Mouse (Mus musculus) neural tube, embryonic 14.5 days (tissue): ENCODE measurements around the gene Wdr48. TPM values are rescaled to one million over a fixed set of nuclear protein-coding genes. Genes with fewer than 3 reads are reported as not detected.

Experiments used
- ATAC-seq: fragments of 200-750 bp; cut with Nextera tagmentation; 2 replicates; pipeline ENCODE4 v1.8.0; 2017; ENCODE audit warnings: low read depth, mild to moderate bottlenecking, moderate TSS enrichment, moderate library complexity
- H3K27ac ChIP-seq: fragments of 300-500 bp; sonication (generic); 2 replicates; pipeline ENCODE4 v1.5.1; 2014; ENCODE audit warnings: low read depth, mild to moderate bottlenecking, control low read depth, low read length, moderate library complexity, mixed read lengths
- H3K27me3 ChIP-seq: fragments of 300-500 bp; sonication (generic); 2 replicates; pipeline ENCODE4 v1.6.1; 2014; ENCODE audit warnings: low read length; ENCODE audit not compliant: control insufficient read depth, insufficient read depth
- H3K36me3 ChIP-seq: fragments of 300-500 bp; sonication (generic); 2 replicates; pipeline ENCODE4 v1.6.1; 2014; ENCODE audit warnings: low read length, mixed read lengths; ENCODE audit not compliant: control insufficient read depth, insufficient read depth
- H3K4me1 ChIP-seq: fragments of 300-500 bp; sonication (generic); 2 replicates; pipeline ENCODE4 v1.6.1; 2014; ENCODE audit warnings: low read length; ENCODE audit not compliant: control insufficient read depth, insufficient read depth
- H3K4me2 ChIP-seq: fragments of 300-500 bp; sonication (generic); 2 replicates; pipeline ENCODE4 v1.6.1; 2014; ENCODE audit warnings: mild to moderate bottlenecking, low read depth, low read length, control low read depth
- H3K4me3 ChIP-seq: fragments of 300-500 bp; sonication (generic); 2 replicates; pipeline ENCODE4 v1.5.1; 2014; ENCODE audit warnings: low read depth, low read length, control low read depth, mixed read lengths
- H3K9ac ChIP-seq: fragments of 300-500 bp; sonication (generic); replicated peaks from 2 replicates; pipeline ENCODE4 v1.6.1; 2014; ENCODE audit warnings: low read depth, mild to moderate bottlenecking, control low read depth, low read length, mixed read lengths
- H3K9me3 ChIP-seq: fragments of 300-500 bp; sonication (generic); 2 replicates; pipeline ENCODE4 v1.6.1; 2016; ENCODE audit warnings: low read length; ENCODE audit not compliant: control insufficient read depth
- WGBS: fragments of 180-500 bp; shearing (Covaris S2); extraction: QIAGEN DNeasy Blood & Tissue Kit; methylation state at CpG from one replicate; pipeline ENCODE4 v1.1.7; 2014; 5-methylcytosine and 5-hydroxymethylcytosine counted together
- polyA plus RNA-seq: library from polyadenylated mRNA; unstranded; fragments of >200 nt; fragmentation: Nextera tagmentation; extraction: Ambion mirVana; gene quantifications from 2 replicates; pipeline ENCODE4 v1.2.1, GENCODE M21; 2014

Wdr48 gene
- polyA plus RNA-seq: 55.6 and 68.5 TPM in 2 replicates

GRCm38 (mm10) chr9:119894339-119895009 lies at the start of gene Wdr48:
TSS of gene Wdr48 (plus strand) at chr9:119894878.
- WGBS: 5% methylated on average over 34 of the region's 34 CpGs
- H3K9me3 ChIP-seq: no peaks in the 10 kb centered on the region
- H3K4me3 ChIP-seq: peak within 1 kb of the TSS; percentile 95
- peak within 1 kb of the TSS; percentile 86 for H3K9ac ChIP-seq
- peaks cover 6% of the 10 kb centered on the region for H3K4me1 ChIP-seq
- peak within 1 kb of the TSS; percentile 81 for H3K27ac ChIP-seq
- peak within 1 kb of the TSS; percentile 84 for H3K4me2 ChIP-seq
- H3K27me3 ChIP-seq: peaks cover 3% of the 10 kb centered on the region
- no peaks in the 10 kb centered on the region for H3K36me3 ChIP-seq
- peak; percentile 99 for ATAC-seq

GRCm38 (mm10) chr9:119847187-119847586 lies 47.5 kb upstream of the Wdr48 start:
- H3K36me3 ChIP-seq: no peaks in the 10 kb centered on the region
- H3K4me3 ChIP-seq: no peak overlapping the region
- H3K9me3 ChIP-seq: no peaks in the 10 kb centered on the region
- H3K4me1 ChIP-seq: no peaks in the 10 kb centered on the region
- no peak overlapping the region for H3K9ac ChIP-seq
- WGBS: 73% methylated on average over 6 of the region's 6 CpGs
- no peak for ATAC-seq
- H3K27ac ChIP-seq: no peak overlapping the region
- no peak overlapping the region for H3K4me2 ChIP-seq
- no peaks in the 10 kb centered on the region for H3K27me3 ChIP-seq

- ATAC-seq: no peak
- Histone ChIP-seq H3K9me3 (no peaks in the 10 kb centered on the region), H3K4me1 (no peaks in the 10 kb centered on the region), H3K36me3 (no peaks in the 10 kb centered on the region), H3K27me3 (no peaks in the 10 kb centered on the region), H3K4me3 (no peak overlapping the region), H3K9ac (no peak overlapping the region), H3K4me2 (no peak overlapping the region), H3K27ac (peak overlapping the region; percentile 16; the same call in 1 of the 2 replicates)
- WGBS: 35% methylated on average over 7 of the region's 7 CpGs
Measured at GRCm38 (mm10) chr9:119848671-119849070, 46.0 kb upstream of the Wdr48 start.

- Histone ChIP-seq H3K4me3 (no peak overlapping the region), H3K4me2 (no peak overlapping the region), H3K9ac (no peak overlapping the region), H3K4me1 (no peaks in the 10 kb centered on the region), H3K36me3 (no peaks in the 10 kb centered on the region), H3K9me3 (no peaks in the 10 kb centered on the region), H3K27ac (peak overlapping the region; percentile 16; the same call in 1 of the 2 replicates), H3K27me3 (no peaks in the 10 kb centered on the region)
- no peak for ATAC-seq
- WGBS: 16% methylated on average over 8 of the region's 8 CpGs
Measured at GRCm38 (mm10) chr9:119849214-119849613, 45.5 kb upstream of the Wdr48 start.

GRCm38 (mm10) chr9:119852347-119853030 lies 42.2 kb upstream of the Wdr48 start:
- no peak overlapping the region for H3K9ac ChIP-seq
- 39% methylated on average over 10 of the region's 10 CpGs for WGBS
- H3K36me3 ChIP-seq: no peaks in the 10 kb centered on the region
- H3K27me3 ChIP-seq: no peaks in the 10 kb centered on the region
- H3K4me3 ChIP-seq: no peak overlapping the region
- no peaks in the 10 kb centered on the region; the same call in 1 of the 2 replicates for H3K9me3 ChIP-seq
- no peak for ATAC-seq
- H3K4me1 ChIP-seq: no peaks in the 10 kb centered on the region
- H3K4me2 ChIP-seq: no peak overlapping the region
- H3K27ac ChIP-seq: no peak overlapping the region

GRCm38 (mm10) chr9:119853071-119853846 lies 41.4 kb upstream of the Wdr48 start:
- Histone ChIP-seq H3K4me1 (no peaks in the 10 kb centered on the region), H3K9ac (no peak overlapping the region), H3K36me3 (no peaks in the 10 kb centered on the region), H3K27ac (no peak overlapping the region), H3K9me3 (no peaks in the 10 kb centered on the region; the same call in 1 of the 2 replicates), H3K27me3 (no peaks in the 10 kb centered on the region), H3K4me2 (no peak overlapping the region), H3K4me3 (no peak overlapping the region)
- WGBS: 62% methylated on average over 2 of the region's 2 CpGs
- ATAC-seq: no peak

GRCm38 (mm10) chr9:119854170-119854569 lies 40.5 kb upstream of the Wdr48 start:
- H3K4me1 ChIP-seq: no peaks in the 10 kb centered on the region
- 59% methylated on average over 8 of the region's 8 CpGs for WGBS
- no peak overlapping the region for H3K9ac ChIP-seq
- H3K4me2 ChIP-seq: no peak overlapping the region
- H3K27me3 ChIP-seq: no peaks in the 10 kb centered on the region
- H3K36me3 ChIP-seq: no peaks in the 10 kb centered on the region
- H3K9me3 ChIP-seq: no peaks in the 10 kb centered on the region; the same call in 1 of the 2 replicates
- no peak overlapping the region for H3K27ac ChIP-seq
- H3K4me3 ChIP-seq: no peak overlapping the region
- no peak for ATAC-seq

GRCm38 (mm10) chr9:119887144-119887901 lies 7.4 kb upstream of the Wdr48 start:
- Histone ChIP-seq H3K4me1 (no peaks in the 10 kb centered on the region; the same call in 1 of the 2 replicates), H3K9me3 (no peaks in the 10 kb centered on the region), H3K9ac (no peak overlapping the region), H3K27me3 (no peaks in the 10 kb centered on the region), H3K36me3 (no peaks in the 10 kb centered on the region), H3K27ac (no peak overlapping the region), H3K4me2 (no peak overlapping the region), H3K4me3 (no peak overlapping the region)
- no peak for ATAC-seq
- 80% methylated on average over 4 of the region's 4 CpGs for WGBS
